Mouse (Mus musculus) forebrain, embryonic 13.5 days (tissue): ENCODE measurements at regions not wholly inside any gene's neighbourhood (a gene's known extent, or its start where the extent isn't known, plus 50 kb on each side); places are given as distances from the start of the nearest gene placed in this dataset.

Source experiments
- ATAC-seq: fragments of 200-750 bp; cut with Nextera tagmentation; 2 replicates; pipeline ENCODE4 v1.8.0; 2017
- H3K27ac ChIP-seq: fragments of 300-500 bp; sonication (generic); 2 replicates; pipeline ENCODE4 v1.5.1; 2015; ENCODE audit warnings: inconsistent platforms, mild to moderate bottlenecking, moderate library complexity
- H3K27me3 ChIP-seq: fragments of 300-500 bp; sonication (generic); 2 replicates; pipeline ENCODE4 v1.6.1; 2015; ENCODE audit warnings: mild to moderate bottlenecking, inconsistent platforms
- H3K36me3 ChIP-seq: fragments of 300-500 bp; sonication (generic); 2 replicates; pipeline ENCODE4 v1.6.1; 2015; ENCODE audit warnings: mild to moderate bottlenecking, inconsistent platforms; ENCODE audit not compliant: poor library complexity, severe bottlenecking
- H3K4me1 ChIP-seq: fragments of 300-500 bp; sonication (generic); 2 replicates; pipeline ENCODE4 v1.6.1; 2015; ENCODE audit warnings: inconsistent platforms
- H3K4me2 ChIP-seq: fragments of 300-500 bp; sonication (generic); 2 replicates; pipeline ENCODE4 v1.6.1; 2015; ENCODE audit warnings: inconsistent platforms, mild to moderate bottlenecking, moderate library complexity
- H3K4me3 ChIP-seq: fragments of 300-500 bp; sonication (generic); 2 replicates; pipeline ENCODE4 v1.5.1; 2015; ENCODE audit warnings: mild to moderate bottlenecking, inconsistent platforms
- H3K9ac ChIP-seq: fragments of 300-500 bp; sonication (generic); 2 replicates; pipeline ENCODE4 v1.6.1; 2015; ENCODE audit warnings: mild to moderate bottlenecking, inconsistent platforms
- H3K9me3 ChIP-seq: fragments of 300-500 bp; sonication (generic); replicated peaks from 2 replicates; pipeline ENCODE4 v1.6.1; 2016; ENCODE audit warnings: inconsistent platforms
- WGBS: fragments of 180-500 bp; shearing (Covaris S2); methylation state at CpG from one replicate; pipeline ENCODE4 v1.1.7; 2015; 5-methylcytosine and 5-hydroxymethylcytosine counted together

GRCm38 (mm10) chrX:11181855-11182254 is 117.2 kb upstream of the H2al1a start:
- H3K9ac ChIP-seq = no peak overlapping the region
- no peak for ATAC-seq
- no peaks in the 10 kb centered on the region for H3K27me3 ChIP-seq
- no peaks in the 10 kb centered on the region for H3K4me1 ChIP-seq
- no peaks in the 10 kb centered on the region for H3K9me3 ChIP-seq
- no peak overlapping the region for H3K4me2 ChIP-seq
- WGBS = 82% methylated on average over 12 of the region's 12 CpGs
- H3K36me3 ChIP-seq = no peaks in the 10 kb centered on the region
- H3K27ac ChIP-seq = no peak overlapping the region
- no peak overlapping the region for H3K4me3 ChIP-seq

- no peak overlapping the region for H3K4me3 ChIP-seq
- WGBS = 93% methylated on average over 6 of the region's 6 CpGs
Measured at GRCm38 (mm10) chrX:11190851-11191250, 108.2 kb upstream of the H2al1a start.

GRCm38 (mm10) chrX:11204135-11204534 is 94.9 kb upstream of the H2al1a start:
- no peaks in the 10 kb centered on the region for H3K27me3 ChIP-seq
- H3K27ac ChIP-seq = no peak overlapping the region
- H3K9ac ChIP-seq = no peak overlapping the region
- no peak overlapping the region for H3K4me2 ChIP-seq
- H3K36me3 ChIP-seq = no peaks in the 10 kb centered on the region
- ATAC-seq = no peak
- no peak overlapping the region for H3K4me3 ChIP-seq
- H3K4me1 ChIP-seq = no peaks in the 10 kb centered on the region
- no peaks in the 10 kb centered on the region for H3K9me3 ChIP-seq
- WGBS = 90% methylated on average over 2 of the region's 2 CpGs

More at GRCm38 (mm10) chrX:11190851-11191250, 108.2 kb upstream of the H2al1a start:
- no peaks in the 10 kb centered on the region for H3K27me3 ChIP-seq
- H3K4me1 ChIP-seq = no peaks in the 10 kb centered on the region
- H3K36me3 ChIP-seq = no peaks in the 10 kb centered on the region
- no peak overlapping the region for H3K27ac ChIP-seq
- H3K9me3 ChIP-seq = no peaks in the 10 kb centered on the region
- ATAC-seq = no peak
- no peak overlapping the region for H3K4me2 ChIP-seq
- H3K9ac ChIP-seq = no peak overlapping the region

GRCm38 (mm10) chrX:11209895-11210294 is 89.2 kb upstream of the H2al1a start:
- H3K4me2 ChIP-seq = no peak overlapping the region
- no peaks in the 10 kb centered on the region for H3K27me3 ChIP-seq
- ATAC-seq = no peak
- no peak overlapping the region for H3K27ac ChIP-seq
- H3K9me3 ChIP-seq = no peaks in the 10 kb centered on the region
- no peaks in the 10 kb centered on the region for H3K4me1 ChIP-seq
- 81% methylated on average over 5 of the region's 5 CpGs for WGBS
- H3K4me3 ChIP-seq = no peak overlapping the region
- H3K9ac ChIP-seq = no peak overlapping the region
- no peaks in the 10 kb centered on the region for H3K36me3 ChIP-seq

- no peaks in the 10 kb centered on the region for H3K36me3 ChIP-seq
- WGBS = 80% methylated on average over 1 of the region's 1 CpGs
- H3K9ac ChIP-seq = no peak overlapping the region
- no peak overlapping the region for H3K4me2 ChIP-seq
- H3K27me3 ChIP-seq = no peaks in the 10 kb centered on the region
- H3K4me1 ChIP-seq = no peaks in the 10 kb centered on the region
- no peak overlapping the region for H3K4me3 ChIP-seq
- no peak for ATAC-seq
- no peaks in the 10 kb centered on the region for H3K9me3 ChIP-seq
- H3K27ac ChIP-seq = no peak overlapping the region
Measured at GRCm38 (mm10) chrX:11212811-11213210, 86.2 kb upstream of the H2al1a start.

- H3K4me1 ChIP-seq = no peaks in the 10 kb centered on the region
- no peaks in the 10 kb centered on the region for H3K27me3 ChIP-seq
- H3K36me3 ChIP-seq = no peaks in the 10 kb centered on the region
- WGBS = 65% methylated on average over 3 of the region's 3 CpGs
- H3K9ac ChIP-seq = no peak overlapping the region
- H3K9me3 ChIP-seq = no peaks in the 10 kb centered on the region
- ATAC-seq = no peak
- no peak overlapping the region for H3K4me2 ChIP-seq
- no peak overlapping the region for H3K4me3 ChIP-seq
- no peak overlapping the region for H3K27ac ChIP-seq
Measured at GRCm38 (mm10) chrX:11213492-11213891, 85.6 kb upstream of the H2al1a start.

- Histone ChIP-seq H3K36me3 (no peaks in the 10 kb centered on the region), H3K27me3 (no peaks in the 10 kb centered on the region), H3K9me3 (no peaks in the 10 kb centered on the region), H3K4me1 (no peaks in the 10 kb centered on the region), H3K4me3 (no peak overlapping the region), H3K27ac (no peak overlapping the region), H3K9ac (no peak overlapping the region), H3K4me2 (no peak overlapping the region)
- ATAC-seq = no peak
- WGBS = 80% methylated on average over 1 of the region's 1 CpGs
Measured at GRCm38 (mm10) chrX:11239066-11239465, 60.0 kb upstream of the H2al1a start.

GRCm38 (mm10) chrX:11245576-11245975 is 53.5 kb upstream of the H2al1a start:
- Histone ChIP-seq H3K4me1 (peaks cover 7% of the 10 kb centered on the region), H3K4me2 (no peak overlapping the region)
- 92% methylated on average over 3 of the region's 3 CpGs for WGBS

More at GRCm38 (mm10) chrX:11245576-11245975, 53.5 kb upstream of the H2al1a start:
- no peak for ATAC-seq
- H3K36me3 ChIP-seq = no peaks in the 10 kb centered on the region
- no peak overlapping the region for H3K4me3 ChIP-seq
- H3K27ac ChIP-seq = no peak overlapping the region
- H3K9me3 ChIP-seq = no peaks in the 10 kb centered on the region
- no peak overlapping the region for H3K9ac ChIP-seq
- no peaks in the 10 kb centered on the region for H3K27me3 ChIP-seq
